Mouse (Mus musculus): ENCODE results near the gene Mgst3. TPM values are rescaled to one million over a fixed set of nuclear protein-coding genes. Genes with fewer than 3 reads are reported as not detected.

The Mgst3 gene
- polyA plus RNA-seq, 2 experiments: 45.7 to 59.6 TPM

- DNase-seq (ENCODE audit: low spot score): no peak
- Histone ChIP-seq H3K27ac (replicated peaks; ENCODE audit: low read depth, low read length) (no peak overlapping the region), H3K4me3 (replicated peaks; ENCODE audit: low read length) (no peak overlapping the region), H3K9ac (ENCODE audit: low read depth, low read length, severe bottlenecking) (no peak overlapping the region), H3K9me3 (ENCODE audit: control insufficient read depth, low read length) (no peaks in the 10 kb centered on the region), H3K36me3 (ENCODE audit: control insufficient read depth, insufficient read depth, low read length) (no peaks in the 10 kb centered on the region), H3K4me2 (replicated peaks; ENCODE audit: low read depth, low read length, severe bottlenecking) (no peak overlapping the region), H3K27me3 (ENCODE audit: control insufficient read depth, insufficient read depth, low read length) (no peaks in the 10 kb centered on the region), H3K4me1 (ENCODE audit: control insufficient read depth, insufficient read depth, low read length) (no peaks in the 10 kb centered on the region)
- TF ChIP-seq POLR2A (IDR thresholded peaks at IDR 0.05; ENCODE audit: borderline replicate concordance, extremely low read depth, insufficient read depth, insufficient read length): no peak
- WGBS: 92% methylated on average over 5 of the region's 5 CpGs
- ATAC-seq (ENCODE audit: low FRiP score, low read depth): no peak
Measured at GRCm38 (mm10) chr1:167383178-167383577, 10.5 kb downstream of the Mgst3 start.

- Histone ChIP-seq H3K9me3 (ENCODE audit: control insufficient read depth, low read length) (no peaks in the 10 kb centered on the region), H3K4me1 (ENCODE audit: control insufficient read depth, insufficient read depth, low read length) (no peaks in the 10 kb centered on the region), H3K27ac (replicated peaks; ENCODE audit: low read depth, low read length) (no peak overlapping the region), H3K27me3 (ENCODE audit: control insufficient read depth, insufficient read depth, low read length) (no peaks in the 10 kb centered on the region), H3K9ac (ENCODE audit: low read depth, low read length, severe bottlenecking) (no peak overlapping the region), H3K4me3 (replicated peaks; ENCODE audit: low read length) (no peak overlapping the region), H3K36me3 (ENCODE audit: control insufficient read depth, insufficient read depth, low read length) (no peaks in the 10 kb centered on the region), H3K4me2 (replicated peaks; ENCODE audit: low read depth, low read length, severe bottlenecking) (no peak overlapping the region)
- WGBS: 86% methylated on average over 5 of the region's 5 CpGs
- DNase-seq (ENCODE audit: low spot score) (no peak), ATAC-seq (ENCODE audit: low FRiP score, low read depth) (no peak)
- TF ChIP-seq POLR2A (IDR thresholded peaks at IDR 0.05; ENCODE audit: borderline replicate concordance, extremely low read depth, insufficient read depth, insufficient read length): no peak
Measured at GRCm38 (mm10) chr1:167382763-167383162, 10.9 kb downstream of the Mgst3 start.

- H3K27me3 ChIP-seq (ENCODE audit: control insufficient read depth, insufficient read depth, low read length): no peaks in the 10 kb centered on the region
- H3K9me3 ChIP-seq (ENCODE audit: control insufficient read depth, low read length): no peaks in the 10 kb centered on the region
- no peak overlapping the region for H3K4me3 ChIP-seq (replicated peaks; ENCODE audit: low read length)
- no peak overlapping the region for H3K9ac ChIP-seq (ENCODE audit: low read depth, low read length, severe bottlenecking)
- H3K36me3 ChIP-seq (ENCODE audit: control insufficient read depth, insufficient read depth, low read length): no peaks in the 10 kb centered on the region
- no peak for ATAC-seq (ENCODE audit: low FRiP score, low read depth)
- TF ChIP-seq POLR2A (IDR thresholded peaks at IDR 0.05; ENCODE audit: borderline replicate concordance, extremely low read depth, insufficient read depth, insufficient read length): no peak
- no peaks in the 10 kb centered on the region for H3K4me1 ChIP-seq (ENCODE audit: control insufficient read depth, insufficient read depth, low read length)
- no peak overlapping the region for H3K27ac ChIP-seq (replicated peaks; ENCODE audit: low read depth, low read length)
- no peak overlapping the region for H3K4me2 ChIP-seq (replicated peaks; ENCODE audit: low read depth, low read length, severe bottlenecking)
- WGBS: 85% methylated on average over 7 of the region's 7 CpGs
- no peak for DNase-seq (ENCODE audit: low spot score)
Measured at GRCm38 (mm10) chr1:167382316-167382715, 11.3 kb downstream of the Mgst3 start.

GRCm38 (mm10) chr1:167381050-167382015 is 12.3 kb downstream of the Mgst3 start:
- Histone ChIP-seq H3K9ac (ENCODE audit: low read depth, low read length, severe bottlenecking) (no peak overlapping the region), H3K9me3 (ENCODE audit: control insufficient read depth, low read length) (no peaks in the 10 kb centered on the region), H3K4me2 (replicated peaks; ENCODE audit: low read depth, low read length, severe bottlenecking) (no peak overlapping the region), H3K4me1 (ENCODE audit: control insufficient read depth, insufficient read depth, low read length) (no peaks in the 10 kb centered on the region), H3K4me3 (replicated peaks; ENCODE audit: low read length) (no peak overlapping the region), H3K36me3 (ENCODE audit: control insufficient read depth, insufficient read depth, low read length) (no peaks in the 10 kb centered on the region; the same call in 1 of the 2 replicates), H3K27me3 (ENCODE audit: control insufficient read depth, insufficient read depth, low read length) (no peaks in the 10 kb centered on the region), H3K27ac (replicated peaks; ENCODE audit: low read depth, low read length) (no peak overlapping the region)
- no peak for TF ChIP-seq POLR2A (IDR thresholded peaks at IDR 0.05; ENCODE audit: borderline replicate concordance, extremely low read depth, insufficient read depth, insufficient read length)
- ATAC-seq (ENCODE audit: low FRiP score, low read depth) (no peak), DNase-seq (ENCODE audit: low spot score) (no peak)
- 72% methylated on average over 8 of the region's 8 CpGs for WGBS

GRCm38 (mm10) chr1:167380223-167380622 is 13.4 kb downstream of the Mgst3 start:
- no peak for TF ChIP-seq POLR2A (IDR thresholded peaks at IDR 0.05; ENCODE audit: borderline replicate concordance, extremely low read depth, insufficient read depth, insufficient read length)
- no peak for ATAC-seq (ENCODE audit: low FRiP score, low read depth)
- 86% methylated on average over 2 of the region's 2 CpGs for WGBS
- no peak overlapping the region for H3K4me2 ChIP-seq (replicated peaks; ENCODE audit: low read depth, low read length, severe bottlenecking)
- H3K4me3 ChIP-seq (replicated peaks; ENCODE audit: low read length): no peak overlapping the region
- H3K27ac ChIP-seq (replicated peaks; ENCODE audit: low read depth, low read length): no peak overlapping the region
- no peaks in the 10 kb centered on the region; the same call in 1 of the 2 replicates for H3K36me3 ChIP-seq (ENCODE audit: control insufficient read depth, insufficient read depth, low read length)
- no peak for DNase-seq (ENCODE audit: low spot score)
- no peaks in the 10 kb centered on the region for H3K4me1 ChIP-seq (ENCODE audit: control insufficient read depth, insufficient read depth, low read length)
- no peak overlapping the region for H3K9ac ChIP-seq (ENCODE audit: low read depth, low read length, severe bottlenecking)
- no peaks in the 10 kb centered on the region for H3K9me3 ChIP-seq (ENCODE audit: control insufficient read depth, low read length)
- no peaks in the 10 kb centered on the region for H3K27me3 ChIP-seq (ENCODE audit: control insufficient read depth, insufficient read depth, low read length)

All from limb, embryonic 14.5 days (tissue).